Comparison of ENCODE assay signal across 42 mouse cellular contexts in the genomic region with DNA sequence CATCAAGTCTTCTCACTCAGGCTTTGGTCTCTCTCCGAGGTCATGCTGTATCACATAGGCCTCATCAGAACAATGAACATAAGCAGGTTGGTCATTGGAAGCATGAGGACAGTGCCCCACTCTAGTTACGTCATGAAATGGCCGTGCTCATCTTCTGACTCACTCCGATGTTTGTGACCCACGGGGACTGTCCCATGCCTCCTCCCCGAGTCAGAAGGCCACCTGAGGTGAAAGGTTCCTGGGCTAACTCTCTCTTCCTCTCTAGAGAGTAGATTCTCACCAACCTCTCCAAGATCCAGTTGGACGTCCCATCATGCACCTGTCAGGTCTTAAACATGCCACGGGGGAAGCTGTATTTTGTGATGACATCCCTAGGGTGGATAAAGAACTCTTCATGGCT. TPM values are rescaled to one million over a fixed set of nuclear protein-coding genes. Genes with fewer than 3 reads are reported as not detected.
"Had no signal": no experiment of that assay in that cellular context is flagged by ENCODE, and none has a peak within 500 bp of the region (broad histone marks: within the 10 kb centered on the region; RNA-seq: fewer than 3 reads in every experiment).

No protein-coding gene starts in this region.

- ATAC-seq: liver, embryonic 12.5 days; liver, postnatal 0 days; lung, postnatal 0 days; midbrain, embryonic 13.5 days; midbrain, embryonic 15.5 days; midbrain, embryonic 16.5 days had no signal

- H3K36me3 ChIP-seq: limb, embryonic 10.5 days; limb, embryonic 12.5 days; limb, embryonic 13.5 days; limb, embryonic 15.5 days; liver, embryonic 12.5 days; liver, embryonic 13.5 days; liver, embryonic 15.5 days; lung, embryonic 15.5 days; midbrain, embryonic 10.5 days; midbrain, embryonic 12.5 days; midbrain, embryonic 13.5 days; midbrain, embryonic 15.5 days had no signal

- H3K27ac ChIP-seq: left cerebral cortex, adult 2 months; limb, embryonic 10.5 days; limb, embryonic 12.5 days; limb, embryonic 13.5 days; limb, embryonic 15.5 days; liver, embryonic 12.5 days; liver, embryonic 13.5 days; liver, embryonic 14.5 days; liver, embryonic 15.5 days; lung, embryonic 15.5 days; macrophage; midbrain, embryonic 10.5 days; midbrain, embryonic 12.5 days; midbrain, embryonic 13.5 days; midbrain, embryonic 15.5 days had no signal

- H3K4me3 ChIP-seq: left cerebral cortex, adult 2 months; limb, embryonic 10.5 days; limb, embryonic 12.5 days; limb, embryonic 13.5 days; limb, embryonic 15.5 days; liver, embryonic 12.5 days; liver, embryonic 13.5 days; liver, embryonic 15.5 days; lung, embryonic 15.5 days; midbrain, embryonic 10.5 days; midbrain, embryonic 12.5 days; midbrain, embryonic 13.5 days; midbrain, embryonic 15.5 days; myocyte had no signal

- H3K4me1 ChIP-seq: limb, embryonic 12.5 days; liver, embryonic 13.5 days; liver, embryonic 15.5 days; midbrain, embryonic 12.5 days; midbrain, embryonic 13.5 days; midbrain, embryonic 15.5 days had no signal

- DNase-seq: left cerebral cortex, postnatal 4 days; liver; liver, embryonic 13.5 days; liver, postnatal 0 days; lung, adult 18-20 months; lung, adult 2 months; lung, embryonic 14.5 days; lung, postnatal 10 days; lung, postnatal 14 days; lung, postnatal 36 days; lung, postnatal 4 days; midbrain, embryonic 14.5 days had no signal

- H3K9ac ChIP-seq: limb, embryonic 12.5 days; limb, embryonic 13.5 days; limb, embryonic 15.5 days; liver, embryonic 12.5 days; liver, embryonic 13.5 days; liver, embryonic 14.5 days; liver, embryonic 15.5 days; liver, postnatal 0 days; lung, embryonic 14.5 days; lung, embryonic 15.5 days; midbrain, embryonic 12.5 days; midbrain, embryonic 13.5 days; midbrain, embryonic 15.5 days had no signal

- H3K4me2 ChIP-seq: limb, embryonic 12.5 days; limb, embryonic 13.5 days; limb, embryonic 15.5 days; liver, embryonic 11.5 days; liver, embryonic 12.5 days; liver, embryonic 13.5 days; liver, embryonic 15.5 days; lung, embryonic 14.5 days; lung, embryonic 15.5 days; midbrain, embryonic 11.5 days; midbrain, embryonic 12.5 days; midbrain, embryonic 13.5 days; midbrain, embryonic 15.5 days had no signal

- H3K27me3 ChIP-seq: limb, embryonic 12.5 days; limb, embryonic 13.5 days; limb, embryonic 15.5 days; liver, embryonic 12.5 days; liver, embryonic 13.5 days; liver, embryonic 15.5 days; lung, embryonic 15.5 days; midbrain, embryonic 12.5 days; midbrain, embryonic 13.5 days; midbrain, embryonic 15.5 days had no signal

- H3K9me3 ChIP-seq: limb, embryonic 10.5 days; limb, embryonic 12.5 days; limb, embryonic 13.5 days; limb, embryonic 15.5 days; liver, embryonic 12.5 days; liver, embryonic 13.5 days; liver, embryonic 15.5 days; lung, embryonic 15.5 days; megakaryocyte, embryonic 14.5 days; midbrain, embryonic 10.5 days; midbrain, embryonic 12.5 days; midbrain, embryonic 13.5 days; midbrain, embryonic 15.5 days had no signal

RNA-seq across cellular contexts. Expression of gene Aox2, which starts 30.5 kb away (rescaled TPM):
- total RNA-seq: left cerebral cortex, postnatal 25 days; left cerebral cortex, postnatal 36 days; left cerebral cortex, postnatal 4 days; megakaryocyte progenitor cell, adult 5-6 weeks; megakaryocyte-erythroid progenitor cell, adult 5-6 weeks; monocyte, adult 5-6 weeks had no signal
- polyA plus RNA-seq: limb, embryonic 10.5 days; limb, embryonic 11.5 days; liver, adult 2 months; liver, embryonic 11.5 days; liver, embryonic 12.5 days; liver, embryonic 13.5 days; liver, embryonic 15.5 days; liver, embryonic 16.5 days; lung, adult 2 months; lung, embryonic 14.5 days; lung, embryonic 16.5 days; midbrain, embryonic 10.5 days; midbrain, embryonic 11.5 days; midbrain, embryonic 12.5 days; midbrain, embryonic 15.5 days; midbrain, postnatal 0 days; myocyte had no signal
